Mouse (Mus musculus) kidney, embryonic 16.5 days (tissue): ENCODE results near the gene Reln. TPM values are rescaled to one million over a fixed set of nuclear protein-coding genes. Genes with fewer than 3 reads are reported as not detected.

ENCODE experiments used
- ATAC-seq: fragments of 200-750 bp; cut with Nextera tagmentation; 2 replicates; pipeline ENCODE4 v1.8.0; 2017; ENCODE audit warnings: moderate TSS enrichment; ENCODE audit not compliant: low FRiP score, low TSS enrichment
- H3K27ac ChIP-seq: fragments of 300-500 bp; sonication (generic); 2 replicates; pipeline ENCODE4 v1.5.1; 2014; ENCODE audit warnings: low read length
- H3K27me3 ChIP-seq: fragments of 300-500 bp; sonication (generic); 2 replicates; pipeline ENCODE4 v1.6.1; 2014; ENCODE audit warnings: low read length, control low read depth, mixed read lengths; ENCODE audit not compliant: insufficient read depth
- H3K36me3 ChIP-seq: fragments of 300-500 bp; sonication (generic); 2 replicates; pipeline ENCODE4 v1.6.1; 2014; ENCODE audit warnings: low read length, control low read depth, mixed read lengths; ENCODE audit not compliant: insufficient read depth
- H3K4me1 ChIP-seq: fragments of 300-500 bp; sonication (generic); 2 replicates; pipeline ENCODE4 v1.6.1; 2014; ENCODE audit warnings: low read length, control low read depth, mixed read lengths; ENCODE audit not compliant: insufficient read depth
- H3K4me2 ChIP-seq: fragments of 300-500 bp; sonication (generic); replicated peaks from 2 replicates; pipeline ENCODE4 v1.6.1; 2014; ENCODE audit warnings: low read depth, low read length
- H3K4me3 ChIP-seq: fragments of 300-500 bp; sonication (generic); 2 replicates; pipeline ENCODE4 v1.5.1; 2014; ENCODE audit warnings: mild to moderate bottlenecking, low read length
- H3K9ac ChIP-seq: fragments of 300-500 bp; sonication (generic); replicated peaks from 2 replicates; pipeline ENCODE4 v1.6.1; 2014; ENCODE audit warnings: low read length
- H3K9me3 ChIP-seq: fragments of 300-500 bp; sonication (generic); 2 replicates; pipeline ENCODE4 v1.6.1; 2016; ENCODE audit warnings: low read length, control low read depth
- WGBS: fragments of 180-500 bp; shearing (Covaris S2); extraction: QIAGEN DNeasy Blood & Tissue Kit; methylation state at CpG from one replicate; pipeline ENCODE4 v1.1.7; 2014; 5-methylcytosine and 5-hydroxymethylcytosine counted together
- polyA plus RNA-seq: library from polyadenylated mRNA; unstranded; fragments of >200 nt; fragmentation: Nextera tagmentation; extraction: Ambion mirVana; gene quantifications from 2 replicates; pipeline ENCODE4 v1.2.1, GENCODE M21; 2015

The Reln gene
- polyA plus RNA-seq, 1 experiment from 2014 or later: 15.9 TPM

DNA sequence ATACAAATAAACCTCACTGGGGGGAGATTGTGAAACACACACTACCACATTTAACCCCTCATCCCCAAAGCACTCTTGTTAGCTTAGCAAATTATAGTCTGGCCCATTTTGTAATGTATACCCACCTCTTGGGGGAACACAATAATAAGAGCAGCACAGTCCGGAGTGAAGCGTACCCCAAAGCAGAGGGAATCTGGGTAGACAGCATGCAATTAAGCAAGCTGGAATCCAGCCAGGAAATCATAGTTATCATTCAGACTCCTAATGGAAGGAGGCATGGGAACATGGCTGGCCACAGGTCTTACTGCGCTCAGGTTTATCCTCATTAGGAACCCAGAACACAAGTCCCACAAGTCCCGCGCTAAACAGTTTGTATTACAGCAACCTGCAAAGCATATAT is 249.5 kb downstream of the Reln start:
- WGBS: 86% methylated on average over 5 of the region's 5 CpGs
- Histone ChIP-seq H3K4me1 (no peaks in the 10 kb centered on the region), H3K4me2 (no peak overlapping the region), H3K4me3 (no peak overlapping the region), H3K36me3 (no peaks in the 10 kb centered on the region), H3K9ac (no peak overlapping the region), H3K27me3 (no peaks in the 10 kb centered on the region), H3K9me3 (no peaks in the 10 kb centered on the region), H3K27ac (no peak overlapping the region)
- ATAC-seq: no peak

DNA sequence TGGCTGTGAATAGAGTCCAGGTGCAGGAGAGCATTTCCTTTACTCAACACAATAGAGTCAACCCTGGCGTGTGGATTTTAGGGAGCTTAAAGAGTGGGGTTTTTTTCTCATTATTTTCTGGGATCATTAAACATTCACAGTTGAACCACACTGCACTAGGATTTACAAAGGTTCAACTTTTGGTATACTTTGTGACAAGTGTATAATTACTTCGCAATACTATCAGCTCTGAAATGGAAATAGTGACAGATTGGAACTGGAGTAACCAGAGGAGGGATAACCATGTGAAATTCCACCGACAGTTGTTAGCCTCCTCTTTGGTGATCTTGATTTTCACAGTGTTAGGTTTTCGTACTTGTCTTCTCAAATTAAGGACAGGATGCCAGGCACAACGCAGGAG is 250.5 kb downstream of the Reln start:
- H3K4me3 ChIP-seq: no peak overlapping the region
- no peaks in the 10 kb centered on the region for H3K9me3 ChIP-seq
- H3K27ac ChIP-seq: no peak overlapping the region
- H3K9ac ChIP-seq: no peak overlapping the region
- no peak overlapping the region for H3K4me2 ChIP-seq
- no peaks in the 10 kb centered on the region for H3K4me1 ChIP-seq
- 65% methylated on average over 5 of the region's 5 CpGs for WGBS
- H3K27me3 ChIP-seq: no peaks in the 10 kb centered on the region
- no peaks in the 10 kb centered on the region for H3K36me3 ChIP-seq
- ATAC-seq: no peak

DNA sequence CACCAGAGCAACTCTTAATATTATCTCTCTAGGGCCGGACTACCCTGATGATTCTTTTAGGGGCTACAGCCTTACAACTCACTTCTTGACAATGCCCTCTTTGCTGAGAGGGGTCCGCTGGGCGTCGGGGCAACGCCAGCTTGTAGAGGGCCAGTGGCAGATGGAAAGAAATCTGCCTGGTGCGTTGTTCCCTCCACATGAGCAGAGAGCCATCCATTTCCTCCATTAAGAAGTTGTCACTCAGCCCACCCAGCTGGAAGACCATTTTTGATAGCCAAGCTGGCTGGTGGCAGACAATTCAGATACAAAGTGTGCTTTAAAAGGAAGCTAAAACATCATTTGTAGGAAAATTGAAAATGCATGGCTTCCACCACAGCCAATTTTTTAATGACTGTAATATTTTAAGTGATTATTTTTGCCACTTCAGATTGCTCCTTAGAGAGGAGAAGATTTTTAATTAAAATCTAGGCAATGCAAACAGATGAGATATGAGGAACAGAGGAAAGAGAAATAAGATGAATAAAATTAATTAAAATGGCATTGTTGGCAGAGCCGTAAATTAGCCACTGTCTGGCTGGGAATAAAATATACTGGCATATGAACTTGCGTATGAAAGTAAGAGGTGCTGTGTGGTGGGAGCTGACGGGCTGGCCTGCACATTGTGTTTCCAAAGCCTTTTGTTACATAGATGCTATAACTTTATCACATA is 251.2 kb downstream of the Reln start:
- H3K9ac ChIP-seq: no peak overlapping the region
- no peak overlapping the region for H3K4me3 ChIP-seq
- H3K4me2 ChIP-seq: no peak overlapping the region
- ATAC-seq: peak; percentile 23; the same call in 1 of the 2 replicates
- H3K27me3 ChIP-seq: no peaks in the 10 kb centered on the region
- no peaks in the 10 kb centered on the region for H3K4me1 ChIP-seq
- H3K36me3 ChIP-seq: no peaks in the 10 kb centered on the region
- no peak overlapping the region for H3K27ac ChIP-seq
- WGBS: 52% methylated on average over 9 of the region's 9 CpGs
- H3K9me3 ChIP-seq: no peaks in the 10 kb centered on the region

DNA sequence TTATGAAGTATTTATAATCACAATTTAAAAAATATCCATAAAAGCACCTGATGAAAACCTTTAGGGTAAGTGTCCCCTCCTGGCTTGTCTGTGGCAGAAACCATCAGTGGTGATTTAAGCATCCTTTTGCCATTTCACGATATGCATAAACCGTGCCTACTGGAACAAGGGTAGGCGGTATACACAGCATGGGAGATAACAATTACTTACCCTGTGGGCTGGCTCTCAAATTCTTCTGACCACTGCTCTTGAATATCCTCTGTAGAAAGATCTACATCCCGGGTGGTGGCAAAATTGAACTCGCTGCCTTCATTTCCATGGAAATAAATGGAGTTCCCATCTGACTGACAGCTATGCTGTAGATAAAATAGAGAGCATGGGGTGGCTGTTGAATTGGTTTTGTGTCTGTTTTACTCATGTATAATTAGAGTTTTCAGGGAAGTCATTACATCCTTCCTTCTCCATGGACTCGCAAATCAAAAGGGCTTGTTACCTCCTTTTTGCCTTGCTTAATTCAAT is 264.0 kb downstream of the Reln start:
- H3K27me3 ChIP-seq: no peaks in the 10 kb centered on the region
- H3K27ac ChIP-seq: no peak overlapping the region
- no peaks in the 10 kb centered on the region for H3K36me3 ChIP-seq
- no peak for ATAC-seq
- no peaks in the 10 kb centered on the region for H3K4me1 ChIP-seq
- H3K4me3 ChIP-seq: no peak overlapping the region
- WGBS: 94% methylated on average over 6 of the region's 6 CpGs
- no peak overlapping the region for H3K4me2 ChIP-seq
- no peak overlapping the region for H3K9ac ChIP-seq
- no peaks in the 10 kb centered on the region for H3K9me3 ChIP-seq

DNA sequence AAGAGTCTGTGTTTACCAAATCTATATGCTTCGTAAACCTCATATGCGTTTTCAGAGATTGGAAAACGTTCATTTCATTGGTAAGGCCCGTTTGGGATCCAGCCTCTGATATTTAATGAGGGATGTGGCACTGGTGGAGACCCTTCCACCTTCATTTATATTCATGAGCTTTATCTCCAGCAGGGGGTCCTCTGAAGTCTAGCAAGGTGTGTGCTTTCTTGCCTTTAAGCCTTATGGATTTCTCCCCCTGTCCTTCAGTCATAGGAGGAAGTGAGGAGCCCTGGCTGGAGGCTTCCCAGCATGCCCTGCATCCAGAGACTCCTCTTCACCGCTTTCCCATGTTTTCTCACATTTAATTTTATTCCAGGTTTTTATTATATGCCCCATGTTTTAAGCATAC is 269.5 kb downstream of the Reln start:
- Histone ChIP-seq H3K9me3 (no peaks in the 10 kb centered on the region), H3K4me2 (no peak overlapping the region), H3K9ac (no peak overlapping the region), H3K27me3 (no peaks in the 10 kb centered on the region), H3K36me3 (no peaks in the 10 kb centered on the region), H3K27ac (no peak overlapping the region), H3K4me1 (no peaks in the 10 kb centered on the region), H3K4me3 (no peak overlapping the region)
- ATAC-seq: no peak
- WGBS: 64% methylated on average over 5 of the region's 5 CpGs

DNA sequence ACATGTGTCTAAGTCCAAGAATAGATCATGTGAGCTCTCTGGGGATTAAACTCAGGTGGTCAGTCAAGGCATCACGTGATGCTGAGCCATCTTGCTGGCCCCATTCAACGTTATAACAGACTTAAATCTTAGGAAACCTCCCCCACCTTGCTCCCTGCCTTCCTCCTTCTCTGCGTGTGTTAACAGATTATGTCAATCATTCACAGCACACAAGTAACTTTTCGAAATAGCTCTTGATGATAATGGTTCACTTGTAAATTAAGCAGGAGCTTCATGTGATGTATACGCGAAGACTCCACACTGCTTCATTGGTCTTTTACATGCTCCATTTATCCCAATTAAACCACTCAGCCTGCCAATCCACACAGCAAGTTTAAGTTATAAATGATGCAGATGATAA is 271.9 kb downstream of the Reln start:
- no peaks in the 10 kb centered on the region for H3K4me1 ChIP-seq
- no peak overlapping the region for H3K27ac ChIP-seq
- no peak overlapping the region for H3K4me3 ChIP-seq
- no peak overlapping the region for H3K9ac ChIP-seq
- H3K27me3 ChIP-seq: no peaks in the 10 kb centered on the region
- ATAC-seq: no peak
- H3K4me2 ChIP-seq: no peak overlapping the region
- WGBS: 70% methylated on average over 6 of the region's 6 CpGs
- no peaks in the 10 kb centered on the region for H3K9me3 ChIP-seq
- H3K36me3 ChIP-seq: no peaks in the 10 kb centered on the region

DNA sequence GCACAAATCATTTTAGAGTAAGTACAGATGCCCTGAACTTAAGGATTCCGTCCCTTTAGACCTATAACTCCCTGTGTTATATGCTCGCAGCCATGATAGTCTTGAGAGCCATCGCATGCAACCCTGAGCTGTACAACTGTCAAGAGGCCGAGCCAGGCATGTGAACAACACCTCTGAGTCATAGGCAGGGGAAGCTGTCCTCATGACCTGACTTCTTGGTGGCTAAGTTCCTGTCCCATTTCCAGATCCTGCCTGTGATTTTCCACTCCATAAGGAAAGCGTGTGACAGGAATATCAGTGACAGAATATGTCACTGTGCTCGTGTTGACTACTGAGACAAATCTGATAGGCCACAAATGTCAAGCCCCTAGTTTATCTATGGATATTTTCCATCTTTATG is 285.3 kb downstream of the Reln start:
- H3K9me3 ChIP-seq: no peaks in the 10 kb centered on the region
- 82% methylated on average over 6 of the region's 6 CpGs for WGBS

DNA sequence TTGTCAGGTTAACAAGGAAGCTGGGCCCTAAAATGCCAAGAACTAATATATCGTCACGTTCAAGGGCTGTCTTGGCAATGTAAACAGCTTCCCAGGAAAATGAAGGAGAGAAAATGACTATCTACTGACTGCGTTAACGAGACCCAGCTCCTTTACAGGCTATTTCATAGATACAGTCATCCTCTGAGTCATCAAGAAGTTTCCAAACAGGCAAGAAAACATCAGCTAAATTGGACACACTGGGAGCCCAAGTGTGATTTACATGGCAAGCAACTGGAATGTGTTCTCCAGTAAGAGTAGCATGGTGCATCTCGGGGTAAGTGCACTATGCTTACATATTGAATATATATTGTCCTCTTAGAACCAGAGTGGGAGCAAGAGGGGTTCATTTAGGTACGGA is 302.7 kb downstream of the Reln start:
- ATAC-seq: no peak
- Histone ChIP-seq H3K27ac (no peak overlapping the region), H3K36me3 (no peaks in the 10 kb centered on the region), H3K27me3 (no peaks in the 10 kb centered on the region), H3K9me3 (no peaks in the 10 kb centered on the region), H3K9ac (no peak overlapping the region), H3K4me1 (no peaks in the 10 kb centered on the region), H3K4me2 (no peak overlapping the region), H3K4me3 (no peak overlapping the region)
- 91% methylated on average over 6 of the region's 6 CpGs for WGBS

More for the DNA sequence above, 285.3 kb downstream of the Reln start:
- H3K36me3 ChIP-seq: no peaks in the 10 kb centered on the region
- H3K27me3 ChIP-seq: no peaks in the 10 kb centered on the region
- H3K27ac ChIP-seq: no peak overlapping the region
- H3K4me3 ChIP-seq: no peak overlapping the region
- no peak overlapping the region for H3K9ac ChIP-seq
- ATAC-seq: no peak
- H3K4me1 ChIP-seq: no peaks in the 10 kb centered on the region
- H3K4me2 ChIP-seq: no peak overlapping the region

DNA sequence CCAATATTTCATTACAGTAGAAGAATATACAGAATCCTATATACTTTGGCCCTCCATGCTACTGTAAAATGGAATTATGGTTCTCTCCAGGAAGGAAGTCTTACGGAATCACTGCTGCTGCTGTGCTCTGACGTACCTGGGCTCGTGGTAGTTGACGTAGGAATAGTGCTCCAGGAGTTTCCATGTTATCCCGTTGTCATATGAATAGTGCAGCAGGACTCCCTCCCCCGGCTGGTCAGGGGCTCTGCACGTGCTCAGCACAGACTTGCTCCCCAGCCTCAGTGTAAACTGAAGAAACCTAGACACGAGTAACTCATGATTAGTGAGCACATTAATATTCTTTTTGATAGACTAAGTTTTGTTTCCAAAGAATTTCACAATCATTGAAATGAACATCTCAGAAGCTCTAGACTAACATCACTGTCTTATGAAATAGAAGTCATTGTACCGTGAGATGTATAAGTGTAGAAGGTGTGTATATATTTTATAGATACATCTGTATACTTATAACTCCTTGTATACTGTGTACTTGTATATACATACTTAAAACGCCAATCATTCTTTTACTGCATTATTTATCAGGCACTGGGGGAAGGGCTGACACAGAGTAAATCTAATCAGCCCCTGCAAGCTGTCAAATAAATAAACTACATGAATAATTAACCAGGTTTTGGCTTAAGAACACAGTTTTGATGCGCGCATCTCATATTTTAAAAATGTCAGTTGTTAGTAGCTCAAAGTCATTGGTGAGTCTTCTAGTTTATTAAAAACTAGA is 304.9 kb downstream of the Reln start:
- WGBS: 82% methylated on average over 12 of the region's 12 CpGs

DNA sequence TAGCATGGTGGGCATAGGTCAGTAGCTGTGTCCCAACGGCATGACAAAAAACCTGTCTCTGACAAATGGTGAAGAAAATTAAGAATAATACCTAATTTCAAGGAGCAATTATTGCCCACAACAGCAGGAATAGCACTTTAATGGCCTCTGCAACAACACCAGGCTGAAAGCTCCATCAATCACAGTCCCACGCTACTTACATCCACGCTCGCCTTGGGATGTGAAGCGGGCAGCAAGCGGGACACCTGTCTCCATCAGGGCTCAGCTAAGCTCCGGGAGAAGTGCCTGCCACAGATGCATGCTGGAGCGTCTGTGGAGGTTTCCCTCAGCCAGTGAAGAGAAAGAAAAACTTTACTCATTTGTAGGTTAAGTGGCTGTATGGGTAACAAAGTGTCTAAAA is 309.3 kb downstream of the Reln start:
- no peak overlapping the region for H3K4me2 ChIP-seq
- no peak overlapping the region for H3K27ac ChIP-seq
- no peaks in the 10 kb centered on the region for H3K36me3 ChIP-seq
- H3K9ac ChIP-seq: no peak overlapping the region
- no peaks in the 10 kb centered on the region for H3K27me3 ChIP-seq
- no peaks in the 10 kb centered on the region for H3K9me3 ChIP-seq
- WGBS: 50% methylated on average over 8 of the region's 8 CpGs
- H3K4me3 ChIP-seq: no peak overlapping the region
- H3K4me1 ChIP-seq: no peaks in the 10 kb centered on the region
- ATAC-seq: no peak

More for the DNA sequence above, 304.9 kb downstream of the Reln start:
- no peaks in the 10 kb centered on the region for H3K9me3 ChIP-seq
- no peaks in the 10 kb centered on the region for H3K27me3 ChIP-seq
- H3K27ac ChIP-seq: no peak overlapping the region
- no peaks in the 10 kb centered on the region for H3K4me1 ChIP-seq
- no peaks in the 10 kb centered on the region for H3K36me3 ChIP-seq
- no peak overlapping the region for H3K4me2 ChIP-seq
- H3K4me3 ChIP-seq: no peak overlapping the region
- ATAC-seq: no peak
- no peak overlapping the region for H3K9ac ChIP-seq
